In the genomic region with DNA sequence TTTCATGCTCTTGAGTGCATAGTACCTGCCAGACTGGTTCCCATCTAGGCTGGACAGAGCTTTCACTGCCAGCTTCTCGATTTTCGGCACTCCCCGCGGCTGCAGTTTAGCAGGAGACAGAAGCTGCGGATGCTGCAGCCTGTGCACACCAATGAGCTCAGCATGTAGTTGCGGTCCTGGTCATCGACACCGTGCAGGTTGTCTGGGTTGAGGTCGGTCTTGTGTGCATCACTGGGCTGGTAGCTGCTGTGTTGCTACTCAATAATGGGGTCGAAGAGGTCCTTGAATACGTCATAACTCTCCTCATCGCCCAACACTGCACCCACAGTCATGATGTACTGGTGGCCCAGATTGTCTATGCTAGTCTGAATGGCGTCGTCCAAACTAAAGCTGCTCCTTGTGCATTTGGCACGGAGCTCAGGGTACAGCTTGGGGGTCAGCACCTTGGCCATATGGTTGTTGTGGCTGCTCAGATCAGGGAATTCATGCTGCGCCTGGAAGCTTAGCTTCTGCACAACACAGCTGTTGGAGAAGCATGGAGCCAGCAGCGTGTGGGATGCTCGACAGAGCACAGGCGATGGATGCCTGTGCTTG, we compare ENCODE assay signal across 32 mouse cellular contexts. TPM values are rescaled to one million over a fixed set of nuclear protein-coding genes. Genes with fewer than 3 reads are reported as not detected.
DNase-seq lines count a peak whose midpoint lies in the region; ATAC-seq and TF ChIP-seq lines count a peak whose summit lies in the region.
"Had no signal": no experiment of that assay in that cellular context is flagged by ENCODE, and none has a peak within 500 bp of the region (broad histone marks: within the 10 kb centered on the region; RNA-seq: fewer than 3 reads in every experiment).

No protein-coding gene starts in this region.

- no peak overlapping the region for H3K9ac ChIP-seq in hindbrain, embryonic 16.5 days (ENCODE audit: low read depth, low read length)
- no peak overlapping the region for H3K9ac ChIP-seq in hindbrain, embryonic 11.5 days (ENCODE audit: low read depth, low read length)
- H3K9ac ChIP-seq: heart, embryonic 13.5 days; liver, embryonic 15.5 days; lung, embryonic 15.5 days had no signal

- H3K36me3 ChIP-seq in hindbrain, embryonic 16.5 days (ENCODE audit: control insufficient read depth, insufficient read depth, low read length) = no peaks in the 10 kb centered on the region
- H3K36me3 ChIP-seq in hindbrain, embryonic 11.5 days (ENCODE audit: control insufficient read depth, insufficient read depth, low read length) = no peaks in the 10 kb centered on the region
- H3K36me3 ChIP-seq in testis, adult 2 months (ENCODE audit: control insufficient read depth, insufficient read depth, low read length) = no peaks in the 10 kb centered on the region
- H3K36me3 ChIP-seq: forebrain, embryonic 10.5 days; heart, embryonic 13.5 days; limb, embryonic 10.5 days; liver, embryonic 15.5 days; lung, embryonic 15.5 days had no signal

- intact Hi-C loops in gastrocnemius, postnatal 14 days (cut with DNase I; ENCODE audit: low total_unique reads) = no loop called here

- peak; percentile 83 for ATAC-seq in hindbrain, embryonic 16.5 days
- ATAC-seq in hindbrain, embryonic 11.5 days (ENCODE audit: low FRiP score) = no peak
- ATAC-seq: CD4-positive, CD25-positive, alpha-beta regulatory T cell, adult 4 months; forebrain, embryonic 16.5 days; midbrain, embryonic 16.5 days had no signal

- peak; percentile 15 for DNase-seq in cerebellum, adult 9-10 months
- no peak for DNase-seq in cerebellum, adult 2 months
- DNase-seq in hindbrain, embryonic 11.5 days (ENCODE audit: low spot score) = no peak
- no peak for DNase-seq in testis, postnatal 10 days (ENCODE audit: low spot score)
- DNase-seq in gastrocnemius, postnatal 14 days = no peak
- DNase-seq: gastrocnemius, postnatal 10 days; heart, adult 18-20 months; heart, postnatal 14 days; kidney, adult 18-20 months; kidney, postnatal 4 days; layer of hippocampus, adult 9-11 months; liver; lung, postnatal 36 days; right cerebral cortex, adult 18-20 months; right cerebral cortex, postnatal 4 days; thymus, adult 2 months had no signal

- no peak overlapping the region for H3K27ac ChIP-seq in cerebellum, adult 2 months (ENCODE audit: insufficient read depth, low read length)
- no peak overlapping the region for H3K27ac ChIP-seq in hindbrain, embryonic 16.5 days (ENCODE audit: low read depth, low read length)
- no peak overlapping the region for H3K27ac ChIP-seq in hindbrain, embryonic 11.5 days (ENCODE audit: low read depth, low read length)
- H3K27ac ChIP-seq in testis, adult 2 months (ENCODE audit: control insufficient read depth, insufficient read depth, low read depth, low read length) = no peak overlapping the region
- H3K27ac ChIP-seq: forebrain, embryonic 10.5 days; heart, embryonic 13.5 days; limb, embryonic 10.5 days; liver, embryonic 15.5 days; lung, embryonic 15.5 days had no signal

- H3K27me3 ChIP-seq in cerebellum, adult 2 months (ENCODE audit: control insufficient read depth, insufficient read depth, low read length) = no peaks in the 10 kb centered on the region
- H3K27me3 ChIP-seq in hindbrain, embryonic 16.5 days (replicated peaks; ENCODE audit: control insufficient read depth, insufficient read depth, low read length) = no peaks in the 10 kb centered on the region
- H3K27me3 ChIP-seq in hindbrain, embryonic 11.5 days (ENCODE audit: control insufficient read depth, insufficient read depth, low read length) = no peaks in the 10 kb centered on the region
- no peaks in the 10 kb centered on the region for H3K27me3 ChIP-seq in testis, adult 2 months (ENCODE audit: control insufficient read depth, insufficient read depth, low read length)
- H3K27me3 ChIP-seq: heart, embryonic 13.5 days; liver, embryonic 15.5 days; lung, embryonic 15.5 days had no signal

- no peak for TF ChIP-seq POLR2A in cerebellum, adult 2 months (IDR thresholded peaks at IDR 0.05; ENCODE audit: borderline replicate concordance, insufficient read depth, low read length)
- no peak for TF ChIP-seq POLR2A in testis, adult 2 months (IDR thresholded peaks at IDR 0.05; ENCODE audit: control insufficient read depth, low read depth, low read length)

- 35% methylated on average over 19 of the region's 19 CpGs for WGBS in cerebellum, adult 2 months
- WGBS in hindbrain, embryonic 16.5 days = 87% methylated on average over 19 of the region's 19 CpGs
- 89% methylated on average over 19 of the region's 19 CpGs for WGBS in hindbrain, embryonic 11.5 days

- no peak overlapping the region for H3K4me3 ChIP-seq in cerebellum, adult 2 months (replicated peaks; ENCODE audit: insufficient read depth, low read depth, low read length)
- H3K4me3 ChIP-seq in hindbrain, embryonic 16.5 days (ENCODE audit: low read length) = no peak overlapping the region
- H3K4me3 ChIP-seq in hindbrain, embryonic 11.5 days (ENCODE audit: low read depth, low read length) = no peak overlapping the region
- peak overlapping the region; percentile 39 for H3K4me3 ChIP-seq in testis, adult 2 months (ENCODE audit: control insufficient read depth, low read depth, low read length)
- H3K4me3 ChIP-seq: forebrain, embryonic 10.5 days; heart, embryonic 13.5 days; limb, embryonic 10.5 days; liver, embryonic 15.5 days; lung, embryonic 15.5 days had no signal

- H3K4me2 ChIP-seq in hindbrain, embryonic 16.5 days (ENCODE audit: low read length) = no peak overlapping the region
- H3K4me2 ChIP-seq in hindbrain, embryonic 11.5 days (replicated peaks; ENCODE audit: low read depth, low read length) = no peak overlapping the region
- H3K4me2 ChIP-seq: heart, embryonic 13.5 days; liver, embryonic 15.5 days; lung, embryonic 15.5 days had no signal

- TF ChIP-seq CTCF in cerebellum, adult 2 months (IDR thresholded peaks at IDR 0.05; ENCODE audit: borderline replicate concordance, insufficient read depth, low read depth, low read length) = no peak
- no peak for TF ChIP-seq CTCF in testis, adult 2 months (IDR thresholded peaks at IDR 0.05; ENCODE audit: control insufficient read depth, insufficient read depth, insufficient replicate concordance, low read depth, low read length)

- H3K4me1 ChIP-seq in cerebellum, adult 2 months (ENCODE audit: control insufficient read depth, insufficient read depth, low read length) = no peaks in the 10 kb centered on the region; the same call in 1 of the 2 replicates
- no peaks in the 10 kb centered on the region for H3K4me1 ChIP-seq in hindbrain, embryonic 16.5 days (ENCODE audit: control insufficient read depth, insufficient read depth, low read depth, low read length)
- no peaks in the 10 kb centered on the region for H3K4me1 ChIP-seq in hindbrain, embryonic 11.5 days (replicated peaks; ENCODE audit: control insufficient read depth, insufficient read depth, low read length)
- H3K4me1 ChIP-seq in testis, adult 2 months (ENCODE audit: control insufficient read depth, insufficient read depth, low read length) = no peaks in the 10 kb centered on the region; the same call in 1 of the 2 replicates
- H3K4me1 ChIP-seq: forebrain, embryonic 10.5 days; heart, embryonic 13.5 days; limb, embryonic 10.5 days; liver, embryonic 15.5 days; lung, embryonic 15.5 days had no signal

- H3K9me3 ChIP-seq in hindbrain, embryonic 16.5 days (ENCODE audit: control insufficient read depth, low read length) = no peaks in the 10 kb centered on the region
- no peaks in the 10 kb centered on the region for H3K9me3 ChIP-seq in hindbrain, embryonic 11.5 days (ENCODE audit: control insufficient read depth, low read length)
- H3K9me3 ChIP-seq: limb, embryonic 10.5 days; liver, embryonic 15.5 days; lung, embryonic 15.5 days had no signal

RNA-seq across cellular contexts. Expression of gene Sult1c1, which starts 48.8 kb away (rescaled TPM):
- not detected in 2 replicates for polyA plus RNA-seq in cerebellum, adult 2 months (2012; rRNA removed)
- not detected in 2 replicates for polyA plus RNA-seq in hindbrain, embryonic 16.5 days (2015; fragmentation: Nextera tagmentation; extraction: Ambion mirVana)
- not detected in 2 replicates for polyA plus RNA-seq in hindbrain, embryonic 11.5 days (2014; fragmentation: Nextera tagmentation; extraction: Ambion mirVana)
- not detected in 2 replicates for polyA plus RNA-seq in testis, adult 2 months (2012; rRNA removed)
- total RNA-seq in gastrocnemius, postnatal 14 days (2021) = not detected
- total RNA-seq: adrenal gland, postnatal 4 days; common myeloid progenitor, adult 5-6 weeks; gastrocnemius, postnatal 10 days; heart, postnatal 14 days; left cerebral cortex, adult 8-10 months had no signal
- polyA plus RNA-seq: CD4-positive, CD25-positive, alpha-beta regulatory T cell, adult 4 months; forebrain, embryonic 10.5 days; forebrain, embryonic 16.5 days; heart, embryonic 13.5 days; kidney, embryonic 16.5 days; limb, embryonic 10.5 days; liver, embryonic 15.5 days; lung, embryonic 15.5 days; midbrain, embryonic 16.5 days; neural tube, embryonic 14.5 days; stomach, embryonic 14.5 days; thymus, adult 2 months had no signal
